Mouse (Mus musculus): Measurements from ENCODE around the gene Cntn3.

GRCm38 (mm10) chr6:102282889-102283288 lies 290.0 kb downstream of the Cntn3 start:
- no peak for TF ChIP-seq CTCF (IDR thresholded peaks at IDR 0.05; ENCODE audit: borderline replicate concordance, insufficient read depth, low read length)
- no peak for TF ChIP-seq POLR2A (IDR thresholded peaks at IDR 0.05; ENCODE audit: low read depth, low read length)
